Mouse (Mus musculus): Measurements from ENCODE around the gene Wnt10a.

DNA sequence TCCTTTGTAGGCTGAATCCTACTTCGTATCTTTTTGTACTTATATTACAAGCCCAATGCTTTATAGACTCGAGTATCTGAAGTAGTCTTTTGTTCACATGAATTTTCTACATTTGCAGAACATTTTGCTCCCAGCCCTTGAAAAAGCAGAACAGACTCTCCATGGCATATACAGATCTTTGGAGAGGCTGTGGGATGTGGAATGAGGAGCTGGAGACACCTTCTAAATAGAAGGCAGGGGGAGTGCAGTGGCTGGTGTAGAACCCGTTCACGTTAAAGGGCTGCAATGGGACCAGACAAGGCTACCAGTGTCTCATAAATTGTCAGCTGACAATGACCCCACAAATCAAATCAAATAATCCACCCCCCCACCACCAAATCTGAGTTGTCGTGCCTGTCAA is 57.6 kb downstream of the Wnt10a start:
- TF ChIP-seq CTCF (conservative IDR thresholded peaks at IDR 0.05 in 1 of 2, IDR thresholded peaks at IDR 0.05 in 1 of 2; ENCODE audit: low read depth in 2 of 2, low read length in 2 of 2) (no peak), ZMIZ1 (IDR thresholded peaks at IDR 0.05; ENCODE audit: low read depth, low read length) (no peak), HCFC1 (IDR thresholded peaks at IDR 0.05; ENCODE audit: low read depth, low read length) (no peak), MEF2A (IDR thresholded peaks at IDR 0.05; ENCODE audit: borderline replicate concordance, low read depth, low read length) (no peak), MAFK (IDR thresholded peaks at IDR 0.05; ENCODE audit: insufficient replicate concordance, low read length) (no peak), USF1 (IDR thresholded peaks at IDR 0.05; ENCODE audit: low read depth, low read length) (no peak), ETS1 (conservative IDR thresholded peaks at IDR 0.05; ENCODE audit: low read depth, low read length) (no peak), GABPA (IDR thresholded peaks at IDR 0.05; ENCODE audit: insufficient replicate concordance, low read depth, low read length) (no peak)

All from CH12.LX (cell line).